Mouse (Mus musculus) intestine, embryonic 16.5 days (tissue): ENCODE results near the gene Creld1. TPM values are rescaled to one million over a fixed set of nuclear protein-coding genes. Genes with fewer than 3 reads are reported as not detected.

Experiments
- ATAC-seq: fragments of 200-750 bp; cut with Nextera tagmentation; 2 replicates; pipeline ENCODE4 v1.8.0; 2017; ENCODE audit warnings: moderate TSS enrichment, moderate library complexity
- H3K27ac ChIP-seq: fragments of 300-500 bp; sonication (generic); 2 replicates; pipeline ENCODE4 v1.5.1; 2014; ENCODE audit warnings: mild to moderate bottlenecking, low read length
- H3K27me3 ChIP-seq: fragments of 300-500 bp; sonication (generic); replicated peaks from 2 replicates; pipeline ENCODE4 v1.6.1; 2014; ENCODE audit warnings: low read length, control low read depth, mixed read lengths; ENCODE audit not compliant: control insufficient read depth, insufficient read depth
- H3K36me3 ChIP-seq: fragments of 300-500 bp; sonication (generic); 2 replicates; pipeline ENCODE4 v1.6.1; 2014; ENCODE audit warnings: low read length, control low read depth; ENCODE audit not compliant: control insufficient read depth, insufficient read depth
- H3K4me1 ChIP-seq: fragments of 300-500 bp; sonication (generic); 2 replicates; pipeline ENCODE4 v1.6.1; 2014; ENCODE audit warnings: low read length, control low read depth, mixed read lengths; ENCODE audit not compliant: control insufficient read depth, insufficient read depth
- H3K4me2 ChIP-seq: fragments of 300-500 bp; sonication (generic); 2 replicates; pipeline ENCODE4 v1.6.1; 2014; ENCODE audit warnings: low read depth, low read length, control low read depth
- H3K4me3 ChIP-seq: fragments of 300-500 bp; sonication (generic); 2 replicates; pipeline ENCODE4 v1.5.1; 2014; ENCODE audit warnings: mild to moderate bottlenecking, low read length
- H3K9ac ChIP-seq: fragments of 300-500 bp; sonication (generic); 2 replicates; pipeline ENCODE4 v1.6.1; 2014; ENCODE audit warnings: low read depth, low read length
- H3K9me3 ChIP-seq: fragments of 300-500 bp; sonication (generic); 2 replicates; pipeline ENCODE4 v1.6.1; 2016; ENCODE audit warnings: low read length, control low read depth; ENCODE audit not compliant: control insufficient read depth
- WGBS: fragments of 180-500 bp; shearing (Covaris S2); extraction: QIAGEN DNeasy Blood & Tissue Kit; methylation state at CpG from one replicate; pipeline ENCODE4 v1.1.7; 2014; 5-methylcytosine and 5-hydroxymethylcytosine counted together
- polyA plus RNA-seq: library from polyadenylated mRNA; unstranded; fragments of >200 nt; fragmentation: Nextera tagmentation; extraction: Ambion mirVana; gene quantifications from 2 replicates; pipeline ENCODE4 v1.2.1, GENCODE M21; 2015

Gene Creld1
- polyA plus RNA-seq, 1 experiment from 2014 or later = 20.6 TPM

DNA sequence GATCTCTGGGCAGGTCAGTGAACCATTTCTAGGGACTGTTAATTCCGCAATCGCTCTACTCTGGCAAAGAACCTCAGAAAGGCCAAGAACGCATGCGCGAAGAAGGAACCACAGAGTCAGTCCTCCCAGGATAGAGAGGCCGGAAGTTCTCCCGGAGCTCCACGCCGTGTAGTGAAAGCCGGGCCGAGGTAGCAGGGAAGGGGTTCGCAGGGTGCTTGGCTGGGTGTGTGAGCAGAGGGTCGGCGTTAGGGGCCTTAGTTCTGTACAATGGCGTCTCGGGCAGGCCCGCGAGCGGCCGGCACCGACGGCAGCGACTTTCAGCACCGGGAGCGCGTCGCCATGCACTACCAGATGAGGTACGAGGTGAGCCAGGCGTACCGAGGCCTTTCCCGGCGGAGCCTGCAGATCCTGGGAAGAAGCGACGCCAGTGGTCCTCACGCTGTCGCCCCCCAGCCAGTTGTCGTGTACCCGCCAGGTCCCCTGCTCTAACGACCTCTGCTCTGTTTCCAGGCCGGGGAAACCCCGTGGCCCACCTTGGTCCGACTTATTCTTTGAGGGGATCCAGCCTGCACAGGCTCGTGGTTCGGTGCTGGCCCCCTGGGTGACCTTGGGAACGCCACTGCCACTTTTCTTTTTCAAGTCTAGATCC is 40.5 kb upstream of the Creld1 start, which contains the start of gene Jagn1:
Gene Jagn1, plus strand, starts transcription at position 128 of the 649 bp plus-strand sequence.
- Histone ChIP-seq H3K4me1 (peaks cover 7% of the 10 kb centered on the region; the same call in 1 of the 2 replicates), H3K4me2 (peak within 1 kb of the TSS; percentile 87), H3K36me3 (peaks cover 9% of the 10 kb centered on the region; the same call in 1 of the 2 replicates), H3K27me3 (no peaks in the 10 kb centered on the region), H3K9ac (peak within 1 kb of the TSS; percentile 94), H3K4me3 (peak within 1 kb of the TSS; percentile 79), H3K9me3 (no peaks in the 10 kb centered on the region), H3K27ac (peak within 1 kb of the TSS; percentile 67)
- under 1% methylated on average over 45 of the region's 45 CpGs for WGBS
- peak; percentile 88 for ATAC-seq

DNA sequence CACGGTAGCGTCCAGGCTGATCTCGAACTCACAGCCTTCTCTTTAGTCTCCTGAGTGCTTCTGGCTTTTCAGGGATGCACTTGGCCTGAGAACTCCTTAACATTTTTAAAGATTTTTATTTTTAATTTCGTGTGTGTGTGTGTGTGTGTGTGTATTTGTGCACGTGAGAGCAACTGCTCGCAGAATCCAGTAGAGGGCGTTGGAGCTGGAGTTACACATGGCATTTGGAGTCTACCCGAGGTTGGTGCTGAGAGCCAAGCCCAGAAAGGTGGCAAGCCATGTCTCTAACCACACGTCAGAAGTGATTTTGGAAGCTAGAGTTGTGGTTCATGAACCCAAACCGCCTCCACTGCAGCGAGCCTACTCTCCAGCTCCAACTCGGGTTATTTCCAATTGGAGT is 40.0 kb upstream of the Creld1 start:
- peaks cover 7% of the 10 kb centered on the region; the same call in 1 of the 2 replicates for H3K4me1 ChIP-seq
- H3K27me3 ChIP-seq = no peaks in the 10 kb centered on the region
- WGBS = 43% methylated on average over 12 of the region's 12 CpGs
- ATAC-seq = no peak
- peaks cover 14% of the 10 kb centered on the region; the same call in 1 of the 2 replicates for H3K36me3 ChIP-seq
- H3K9ac ChIP-seq = peak overlapping the region; percentile 94
- peak overlapping the region; percentile 67; the same call in 1 of the 2 replicates for H3K27ac ChIP-seq
- peak overlapping the region; percentile 79 for H3K4me3 ChIP-seq
- H3K4me2 ChIP-seq = peak overlapping the region; percentile 87
- no peaks in the 10 kb centered on the region for H3K9me3 ChIP-seq

DNA sequence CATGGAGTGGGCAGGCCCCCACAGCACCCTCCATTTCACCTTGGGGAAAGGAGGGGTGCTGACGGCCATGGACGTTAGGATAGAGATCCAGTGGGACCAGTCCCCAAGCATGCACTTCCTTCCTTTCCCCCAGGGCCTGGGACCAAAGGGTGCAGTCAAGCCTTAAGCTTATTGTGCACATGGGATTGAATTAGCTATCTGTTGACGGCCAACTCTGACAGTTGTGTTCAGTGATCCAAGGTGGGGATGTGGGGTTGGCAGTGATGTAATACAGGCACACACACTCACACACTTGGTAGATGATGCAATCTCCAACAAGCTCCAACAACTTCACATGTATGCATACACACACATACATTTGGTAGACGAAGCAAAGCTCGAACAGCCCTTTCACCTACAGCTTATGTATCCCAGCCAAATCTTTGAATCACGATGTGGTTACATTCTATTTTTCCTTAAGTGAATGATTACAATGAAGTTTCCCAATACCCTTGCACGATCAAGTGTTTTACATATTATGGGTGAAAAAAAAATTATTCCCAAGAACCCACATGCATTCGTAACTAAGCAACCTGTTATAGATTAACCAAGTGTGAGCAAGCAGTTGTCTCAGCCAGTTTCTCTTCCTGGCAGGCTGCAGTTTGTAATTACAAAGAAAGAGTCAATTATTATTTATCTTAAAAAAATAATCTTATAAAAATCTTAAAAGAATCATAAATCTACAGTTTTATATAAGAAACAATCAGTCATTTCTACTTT is 38.7 kb upstream of the Creld1 start:
- no peak overlapping the region for H3K4me3 ChIP-seq
- H3K9me3 ChIP-seq = no peaks in the 10 kb centered on the region
- H3K4me1 ChIP-seq = peaks cover 7% of the 10 kb centered on the region; the same call in 1 of the 2 replicates
- H3K27ac ChIP-seq = peak overlapping the region; percentile 9; the same call in 1 of the 2 replicates
- no peak overlapping the region for H3K4me2 ChIP-seq
- H3K27me3 ChIP-seq = no peaks in the 10 kb centered on the region
- H3K9ac ChIP-seq = no peak overlapping the region
- peak; percentile 32 for ATAC-seq
- peaks cover 18% of the 10 kb centered on the region; the same call in 1 of the 2 replicates for H3K36me3 ChIP-seq
- WGBS = 66% methylated on average over 7 of the region's 8 CpGs

DNA sequence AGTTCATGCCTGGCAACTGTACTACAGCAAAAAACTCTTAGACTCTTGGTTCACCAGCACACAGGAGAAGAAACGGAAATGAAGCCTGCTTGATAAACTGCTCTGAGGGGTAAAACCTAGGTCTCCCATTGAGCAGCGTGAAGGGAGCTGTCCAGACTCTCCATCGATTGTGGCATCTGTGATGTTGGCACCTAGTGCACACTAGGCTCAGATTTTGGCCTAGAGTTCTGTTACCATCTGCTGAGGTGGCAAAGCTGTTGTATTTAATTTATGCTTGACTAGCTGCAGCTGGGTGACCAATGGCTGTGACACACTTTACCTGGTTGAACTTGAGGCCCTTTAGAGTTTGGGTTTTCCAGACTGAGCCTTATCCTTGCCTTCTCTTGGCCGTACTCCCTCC is 35.5 kb upstream of the Creld1 start:
- peaks cover 18% of the 10 kb centered on the region; the same call in 1 of the 2 replicates for H3K36me3 ChIP-seq
- no peaks in the 10 kb centered on the region for H3K9me3 ChIP-seq
- no peak for ATAC-seq
- no peaks in the 10 kb centered on the region for H3K27me3 ChIP-seq
- no peak overlapping the region for H3K9ac ChIP-seq
- H3K4me1 ChIP-seq = peaks cover 7% of the 10 kb centered on the region; the same call in 1 of the 2 replicates
- H3K4me3 ChIP-seq = no peak overlapping the region
- no peak overlapping the region for H3K4me2 ChIP-seq
- WGBS = 91% methylated on average over 4 of the region's 4 CpGs
- no peak overlapping the region for H3K27ac ChIP-seq

DNA sequence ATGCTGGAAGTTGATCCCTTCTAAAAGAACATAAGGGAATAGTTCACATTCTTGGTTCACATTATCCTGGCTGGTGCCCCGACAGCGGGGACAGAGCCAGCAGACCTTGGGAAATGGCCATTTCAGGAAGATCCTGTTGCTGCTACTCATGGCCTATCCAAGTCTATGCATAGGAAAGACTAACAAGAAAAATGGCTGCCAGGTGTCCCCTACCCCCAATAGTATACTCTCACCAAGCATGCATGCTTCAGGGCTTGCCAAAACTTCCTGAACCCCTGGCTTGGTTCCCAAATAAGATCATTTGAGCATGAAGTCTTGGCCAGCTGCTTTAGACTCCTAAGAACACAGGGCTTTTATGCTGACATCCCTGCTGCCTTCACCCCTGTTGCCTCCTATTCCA is 31.3 kb upstream of the Creld1 start:
- H3K9ac ChIP-seq = no peak overlapping the region
- H3K27ac ChIP-seq = no peak overlapping the region
- H3K36me3 ChIP-seq = peaks cover 16% of the 10 kb centered on the region; the same call in 1 of the 2 replicates
- no peak overlapping the region for H3K4me2 ChIP-seq
- no peak for ATAC-seq
- no peaks in the 10 kb centered on the region for H3K27me3 ChIP-seq
- no peaks in the 10 kb centered on the region for H3K9me3 ChIP-seq
- no peak overlapping the region for H3K4me3 ChIP-seq
- WGBS = 70% methylated on average over 2 of the region's 2 CpGs
- H3K4me1 ChIP-seq = no peaks in the 10 kb centered on the region

DNA sequence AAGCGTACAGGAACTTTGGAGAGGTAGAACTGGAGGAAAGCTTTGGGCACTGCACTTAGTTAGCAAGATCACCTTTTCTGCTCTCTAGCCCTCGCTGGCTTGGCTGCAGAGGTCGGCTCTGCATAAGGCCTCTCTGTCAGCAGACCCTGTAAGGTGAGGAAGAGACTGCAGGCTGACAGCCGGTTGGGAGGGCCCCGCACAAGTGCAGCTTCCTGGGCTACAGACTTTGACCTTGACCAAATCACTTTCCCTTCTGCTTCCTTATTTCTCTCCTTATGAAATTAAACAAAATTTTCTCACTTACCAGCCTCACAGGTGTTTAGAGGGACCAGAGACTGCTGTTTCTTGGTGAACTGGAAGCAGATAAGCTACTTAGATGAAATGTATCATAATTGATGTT is 28.1 kb upstream of the Creld1 start:
- Histone ChIP-seq H3K4me1 (no peaks in the 10 kb centered on the region), H3K4me3 (no peak overlapping the region), H3K4me2 (no peak overlapping the region), H3K27me3 (no peaks in the 10 kb centered on the region), H3K9me3 (no peaks in the 10 kb centered on the region), H3K9ac (no peak overlapping the region), H3K27ac (no peak overlapping the region), H3K36me3 (no peaks in the 10 kb centered on the region)
- 56% methylated on average over 5 of the region's 5 CpGs for WGBS
- peak; percentile 55; the same call in 1 of the 2 replicates for ATAC-seq

DNA sequence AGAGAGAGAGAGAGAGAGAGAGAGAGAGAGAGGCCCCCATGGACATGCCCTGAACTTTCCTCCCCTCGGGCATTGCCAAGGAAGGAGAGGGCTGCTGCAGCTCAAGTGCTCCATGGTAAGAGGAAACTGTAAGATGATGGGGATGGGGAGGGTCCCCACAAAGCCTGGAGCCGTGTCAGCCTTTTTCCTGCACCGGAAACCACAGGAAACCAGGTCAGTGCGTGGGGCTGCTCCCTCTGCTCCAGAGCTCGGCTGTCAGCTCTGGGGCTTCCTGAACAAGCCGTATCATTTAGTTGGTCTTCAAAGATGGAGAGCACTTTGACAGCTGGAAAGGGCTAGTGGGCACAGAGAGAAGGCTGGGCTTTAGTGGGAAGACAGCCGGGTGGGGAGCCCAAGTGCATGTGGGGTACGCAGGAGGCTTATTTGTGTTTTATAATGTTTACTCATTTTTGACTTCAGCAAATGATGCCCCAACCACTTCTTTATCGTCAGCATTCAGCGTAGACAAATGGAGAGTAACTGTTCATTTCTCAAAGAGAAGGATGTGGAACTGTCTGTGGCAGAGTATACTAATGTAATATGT is 25.1 kb upstream of the Creld1 start, which contains the start of gene Il17re:
Gene Il17re, plus strand, starts transcription at position 533 of the 583 bp plus-strand sequence.
- peak within 1 kb of the TSS; percentile 27 for H3K4me3 ChIP-seq
- no peak for ATAC-seq
- no peaks in the 10 kb centered on the region for H3K4me1 ChIP-seq
- no peaks in the 10 kb centered on the region for H3K27me3 ChIP-seq
- no peaks in the 10 kb centered on the region for H3K36me3 ChIP-seq
- WGBS = 54% methylated on average over 10 of the region's 10 CpGs
- H3K9ac ChIP-seq = peak within 1 kb of the TSS; percentile 64
- H3K4me2 ChIP-seq = peak within 1 kb of the TSS; percentile 30
- no peak within 1 kb of the TSS for H3K27ac ChIP-seq
- no peaks in the 10 kb centered on the region for H3K9me3 ChIP-seq

DNA sequence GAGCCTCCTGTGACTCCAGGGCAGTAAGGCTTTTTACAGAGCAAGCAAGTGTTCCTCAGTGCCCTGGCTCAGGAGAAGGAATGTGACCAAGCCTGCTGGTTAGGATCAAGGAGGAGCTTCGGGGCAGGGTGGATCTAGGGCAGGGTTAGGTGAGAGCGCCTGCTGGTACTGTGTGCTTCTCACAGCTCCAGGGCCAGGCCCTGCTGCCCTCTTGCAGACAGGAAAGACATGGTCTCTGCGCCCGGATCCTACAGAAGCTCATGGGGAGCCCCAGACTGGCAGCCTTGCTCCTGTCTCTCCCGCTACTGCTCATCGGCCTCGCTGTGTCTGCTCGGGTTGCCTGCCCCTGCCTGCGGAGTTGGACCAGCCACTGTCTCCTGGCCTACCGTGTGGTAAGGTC is 24.5 kb upstream of the Creld1 start:
- H3K27me3 ChIP-seq = no peaks in the 10 kb centered on the region
- H3K36me3 ChIP-seq = no peaks in the 10 kb centered on the region
- H3K4me3 ChIP-seq = peak overlapping the region; percentile 27
- no peaks in the 10 kb centered on the region for H3K4me1 ChIP-seq
- ATAC-seq = peak; percentile 92
- H3K9ac ChIP-seq = peak overlapping the region; percentile 64
- no peaks in the 10 kb centered on the region for H3K9me3 ChIP-seq
- WGBS = 47% methylated on average over 10 of the region's 10 CpGs
- H3K4me2 ChIP-seq = peak overlapping the region; percentile 30; the same call in 1 of the 2 replicates
- no peak overlapping the region for H3K27ac ChIP-seq

DNA sequence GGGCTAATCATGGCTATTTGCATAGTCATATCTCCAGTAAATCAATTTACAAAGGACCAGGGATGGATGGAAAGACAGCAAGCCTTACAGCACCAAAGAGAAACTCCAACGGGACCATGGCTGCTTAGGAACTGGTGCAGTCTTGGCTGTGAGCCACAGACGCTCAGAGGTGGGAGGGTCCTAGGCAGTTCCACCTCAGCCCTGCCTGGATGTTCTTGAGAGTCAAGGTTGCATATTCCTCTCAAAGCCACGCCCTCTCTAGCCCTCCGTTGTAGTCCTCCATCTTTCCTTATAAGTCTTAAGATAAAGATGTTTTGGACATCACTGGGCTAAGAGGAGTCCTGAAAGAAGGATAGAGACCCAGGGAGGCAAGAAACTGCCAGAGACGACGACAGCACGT is 19.1 kb upstream of the Creld1 start:
- H3K27ac ChIP-seq = no peak overlapping the region
- 66% methylated on average over 7 of the region's 7 CpGs for WGBS

More for the DNA sequence above, 19.1 kb upstream of the Creld1 start:
- Histone ChIP-seq H3K9ac (no peak overlapping the region), H3K27me3 (no peaks in the 10 kb centered on the region), H3K4me3 (no peak overlapping the region), H3K4me2 (no peak overlapping the region), H3K36me3 (no peaks in the 10 kb centered on the region), H3K4me1 (peaks cover 3% of the 10 kb centered on the region; the same call in 1 of the 2 replicates), H3K9me3 (no peaks in the 10 kb centered on the region)
- ATAC-seq = no peak
